Mouse (Mus musculus): Measurements from ENCODE around the gene Dysf. TPM values are rescaled to one million over a fixed set of nuclear protein-coding genes. Genes with fewer than 3 reads are reported as not detected.

The Dysf gene
- total RNA-seq, 1 experiment = 12.8 TPM

- no peaks in the 10 kb centered on the region for H3K4me1 ChIP-seq (ENCODE audit: control insufficient read depth in 2 of 2, insufficient read depth in 2 of 2, low read length in 2 of 2, poor library complexity in 1 of 2)
- H3K36me3 ChIP-seq (ENCODE audit: control insufficient read depth, insufficient read depth, low read length, poor library complexity, severe bottlenecking) = no peaks in the 10 kb centered on the region
- no peaks in the 10 kb centered on the region for H3K9me3 ChIP-seq (ENCODE audit: control insufficient read depth, insufficient read depth, low read depth, low read length)
- DNase-seq (ENCODE audit: low read depth, low spot score) = no peak
- H3K4me3 ChIP-seq (ENCODE audit: insufficient read depth in 1 of 2, low read depth in 1 of 2, low read length in 2 of 2, poor library complexity in 1 of 2, severe bottlenecking in 1 of 2) = no peak overlapping the region
- in situ Hi-C loops (cut with MboI; ENCODE audit: low sequenced_read_pairs in 2 of 2, unreplicated experiment in 2 of 2) = no loop called here
- no peak overlapping the region for H3K27ac ChIP-seq (ENCODE audit: insufficient read depth, low read depth, low read length, poor library complexity, severe bottlenecking)
- no peak overlapping the region for H3K9ac ChIP-seq (ENCODE audit: insufficient read depth, low read depth, low read length, poor library complexity, severe bottlenecking)
- TF ChIP-seq ZNF384 (IDR thresholded peaks at IDR 0.05; ENCODE audit: low read depth, low read length) = no peak
- TF ChIP-seq MAFK (IDR thresholded peaks at IDR 0.05; ENCODE audit: insufficient read depth, low read depth, low read length) = no peak
- TF ChIP-seq CHD2 (IDR thresholded peaks at IDR 0.05; ENCODE audit: low read depth, low read length) = no peak
- no peak for TF ChIP-seq ZC3H11A (IDR thresholded peaks at IDR 0.05; ENCODE audit: borderline replicate concordance, low read depth, low read length)
- no peak for TF ChIP-seq HCFC1 (IDR thresholded peaks at IDR 0.05; ENCODE audit: borderline replicate concordance, insufficient read depth, low read length)
Observed at GRCm38 (mm10) chr6:84173626-84174025, 165.2 kb downstream of the Dysf start.

- no peaks in the 10 kb centered on the region for H3K9me3 ChIP-seq (ENCODE audit: control insufficient read depth, insufficient read depth, low read depth, low read length)
- no peak for DNase-seq (ENCODE audit: low read depth, low spot score)
- in situ Hi-C loops (cut with MboI; ENCODE audit: low sequenced_read_pairs in 2 of 2, unreplicated experiment in 2 of 2) = no loop called here
- no peaks in the 10 kb centered on the region for H3K36me3 ChIP-seq (ENCODE audit: control insufficient read depth, insufficient read depth, low read length, poor library complexity, severe bottlenecking)
- H3K27ac ChIP-seq (ENCODE audit: insufficient read depth, low read depth, low read length, poor library complexity, severe bottlenecking) = no peak overlapping the region
- H3K9ac ChIP-seq (ENCODE audit: insufficient read depth, low read depth, low read length, poor library complexity, severe bottlenecking) = no peak overlapping the region
- no peak overlapping the region for H3K4me3 ChIP-seq (ENCODE audit: insufficient read depth in 1 of 2, low read depth in 1 of 2, low read length in 2 of 2, poor library complexity in 1 of 2, severe bottlenecking in 1 of 2)
- TF ChIP-seq ZNF384 (IDR thresholded peaks at IDR 0.05; ENCODE audit: low read depth, low read length) (no peak), HCFC1 (IDR thresholded peaks at IDR 0.05; ENCODE audit: borderline replicate concordance, insufficient read depth, low read length) (no peak), ZC3H11A (IDR thresholded peaks at IDR 0.05; ENCODE audit: borderline replicate concordance, low read depth, low read length) (no peak), CHD2 (IDR thresholded peaks at IDR 0.05; ENCODE audit: low read depth, low read length) (no peak), MAFK (IDR thresholded peaks at IDR 0.05; ENCODE audit: insufficient read depth, low read depth, low read length) (no peak)
- H3K4me1 ChIP-seq (ENCODE audit: control insufficient read depth in 2 of 2, insufficient read depth in 2 of 2, low read length in 2 of 2, poor library complexity in 1 of 2) = no peaks in the 10 kb centered on the region
Observed at GRCm38 (mm10) chr6:84178776-84179405, 170.5 kb downstream of the Dysf start.

GRCm38 (mm10) chr6:84181452-84181851, 173.1 kb downstream of the Dysf start:
- no peaks in the 10 kb centered on the region for H3K36me3 ChIP-seq (ENCODE audit: control insufficient read depth, insufficient read depth, low read length, poor library complexity, severe bottlenecking)
- H3K9me3 ChIP-seq (ENCODE audit: control insufficient read depth, insufficient read depth, low read depth, low read length) = no peaks in the 10 kb centered on the region
- in situ Hi-C loops (cut with MboI; ENCODE audit: low sequenced_read_pairs in 2 of 2, unreplicated experiment in 2 of 2) = no loop called here
- no peak for DNase-seq (ENCODE audit: low read depth, low spot score)
- TF ChIP-seq HCFC1 (IDR thresholded peaks at IDR 0.05; ENCODE audit: borderline replicate concordance, insufficient read depth, low read length) (no peak), ZC3H11A (IDR thresholded peaks at IDR 0.05; ENCODE audit: borderline replicate concordance, low read depth, low read length) (no peak)
- no peaks in the 10 kb centered on the region for H3K4me1 ChIP-seq (ENCODE audit: control insufficient read depth in 2 of 2, insufficient read depth in 2 of 2, low read length in 2 of 2, poor library complexity in 1 of 2)
- no peak overlapping the region for H3K9ac ChIP-seq (ENCODE audit: insufficient read depth, low read depth, low read length, poor library complexity, severe bottlenecking)
- H3K4me3 ChIP-seq (ENCODE audit: insufficient read depth in 1 of 2, low read depth in 1 of 2, low read length in 2 of 2, poor library complexity in 1 of 2, severe bottlenecking in 1 of 2) = no peak overlapping the region
- H3K27ac ChIP-seq (ENCODE audit: insufficient read depth, low read depth, low read length, poor library complexity, severe bottlenecking) = no peak overlapping the region

GRCm38 (mm10) chr6:84191656-84192250, 183.4 kb downstream of the Dysf start:
- no peak overlapping the region for H3K4me3 ChIP-seq (ENCODE audit: insufficient read depth in 1 of 2, low read depth in 1 of 2, low read length in 2 of 2, poor library complexity in 1 of 2, severe bottlenecking in 1 of 2)
- H3K4me1 ChIP-seq (ENCODE audit: control insufficient read depth in 2 of 2, insufficient read depth in 2 of 2, low read length in 2 of 2, poor library complexity in 1 of 2) = no peaks in the 10 kb centered on the region
- H3K27ac ChIP-seq (ENCODE audit: insufficient read depth, low read depth, low read length, poor library complexity, severe bottlenecking) = no peak overlapping the region
- in situ Hi-C loops (cut with MboI; ENCODE audit: low sequenced_read_pairs in 2 of 2, unreplicated experiment in 2 of 2) = no loop called here
- H3K36me3 ChIP-seq (ENCODE audit: control insufficient read depth, insufficient read depth, low read length, poor library complexity, severe bottlenecking) = no peaks in the 10 kb centered on the region
- DNase-seq (ENCODE audit: low read depth, low spot score) = no peak
- no peaks in the 10 kb centered on the region for H3K9me3 ChIP-seq (ENCODE audit: control insufficient read depth, insufficient read depth, low read depth, low read length)
- no peak overlapping the region for H3K9ac ChIP-seq (ENCODE audit: insufficient read depth, low read depth, low read length, poor library complexity, severe bottlenecking)
- TF ChIP-seq HCFC1 (IDR thresholded peaks at IDR 0.05; ENCODE audit: borderline replicate concordance, insufficient read depth, low read length) = no peak
- TF ChIP-seq CHD2 (IDR thresholded peaks at IDR 0.05; ENCODE audit: low read depth, low read length) = no peak
- TF ChIP-seq ZNF384 (IDR thresholded peaks at IDR 0.05; ENCODE audit: low read depth, low read length) = no peak
- no peak for TF ChIP-seq ZC3H11A (IDR thresholded peaks at IDR 0.05; ENCODE audit: borderline replicate concordance, low read depth, low read length)
